Mouse (Mus musculus): ENCODE results near the gene Pzp.

Pzp gene

DNA sequence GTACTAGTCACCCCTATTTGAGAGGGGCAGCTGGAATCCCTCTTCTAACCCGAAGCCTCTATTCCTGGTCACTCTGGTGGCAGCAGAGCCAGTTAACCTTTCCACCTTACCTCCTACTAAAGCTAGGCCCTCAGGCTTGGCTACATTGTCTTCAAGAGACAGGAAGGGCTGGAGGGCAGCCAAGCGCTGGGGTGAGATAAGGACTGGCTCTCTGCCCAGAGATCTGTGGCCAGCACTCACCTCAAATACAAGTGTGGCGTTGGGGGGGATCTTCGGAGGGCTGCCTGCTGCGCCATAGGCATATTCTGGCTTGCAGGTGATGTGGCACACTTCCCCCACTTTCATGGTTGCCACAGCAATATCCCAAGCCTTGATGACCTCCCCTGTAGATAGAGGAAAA is 91.0 kb downstream of the Pzp start:
- peak; percentile 80 to 84 for DNase-seq
